Mouse (Mus musculus) testis, adult 2 months (tissue): ENCODE measurements around the gene 2610301B20Rik.

Experiments
- CTCF ChIP-seq: fragments of 200-500 bp; IDR thresholded peaks from 2 replicates; pipeline ENCODE4 v1.5.1; 2012; ENCODE audit warnings: low read depth, mild to moderate bottlenecking, inconsistent platforms, low read length, moderate library complexity; ENCODE audit not compliant: control insufficient read depth, insufficient read depth, insufficient replicate concordance
- POLR2A ChIP-seq: fragments of 200-500 bp; IDR thresholded peaks from 2 replicates; pipeline ENCODE4 v1.6.1; 2012; ENCODE audit warnings: low read depth, mild to moderate bottlenecking, inconsistent platforms, low read length, moderate library complexity; ENCODE audit not compliant: control insufficient read depth

GRCm38 (mm10) chr4:10914766-10915165, 40.5 kb downstream of the 2610301B20Rik start:
- no peak for TF ChIP-seq POLR2A
- no peak for TF ChIP-seq CTCF
